In genomic region chr7:56499319-56499718, GRCm38 (mm10) we compare ENCODE assay signal across 21 mouse cellular contexts.
DNase-seq lines count a peak whose midpoint lies in the region; ATAC-seq and TF ChIP-seq lines count a peak whose summit lies in the region.
"Had no signal": no experiment of that assay in that cellular context is flagged by ENCODE, and none has a peak within 500 bp of the region (broad histone marks: within the 10 kb centered on the region; RNA-seq: fewer than 3 reads in every experiment).

No protein-coding gene starts in this region.

- H3K27ac ChIP-seq in limb, embryonic 13.5 days = no peak overlapping the region
- no peak overlapping the region for H3K27ac ChIP-seq in limb, embryonic 10.5 days
- no peak overlapping the region for H3K27ac ChIP-seq in neural tube, embryonic 14.5 days (ENCODE audit: low read depth, low read length)
- H3K27ac ChIP-seq in embryonic facial prominence, embryonic 14.5 days (replicated peaks; ENCODE audit: low read depth, low read length) = no peak overlapping the region
- no peak overlapping the region for H3K27ac ChIP-seq in limb, embryonic 14.5 days (replicated peaks; ENCODE audit: low read depth, low read length)
- H3K27ac ChIP-seq in forebrain, embryonic 13.5 days = no peak overlapping the region
- H3K27ac ChIP-seq: forebrain, embryonic 10.5 days; forebrain, embryonic 12.5 days had no signal

- no peaks in the 10 kb centered on the region for H3K4me1 ChIP-seq in limb, embryonic 13.5 days
- H3K4me1 ChIP-seq in limb, embryonic 10.5 days = no peaks in the 10 kb centered on the region
- H3K4me1 ChIP-seq in neural tube, embryonic 14.5 days (ENCODE audit: control insufficient read depth, insufficient read depth, low read length) = no peaks in the 10 kb centered on the region
- H3K4me1 ChIP-seq in embryonic facial prominence, embryonic 14.5 days (ENCODE audit: control insufficient read depth, insufficient read depth, low read length) = no peaks in the 10 kb centered on the region
- 0 out of 2 replicates have a peak, but pooled peaks cover 3% of the 10 kb centered on the region for H3K4me1 ChIP-seq in limb, embryonic 14.5 days (ENCODE audit: control insufficient read depth, insufficient read depth, low read length)
- H3K4me1 ChIP-seq in forebrain, embryonic 13.5 days = no peaks in the 10 kb centered on the region
- H3K4me1 ChIP-seq: forebrain, embryonic 10.5 days; forebrain, embryonic 12.5 days; forebrain, embryonic 15.5 days had no signal

- peak; percentile 77 for ATAC-seq in limb, embryonic 13.5 days (ENCODE audit: low FRiP score, low read depth)
- ATAC-seq in neural tube, embryonic 14.5 days (ENCODE audit: low read depth) = peak; percentile 44; the same call in 1 of the 2 replicates
- peak; percentile 66 for ATAC-seq in embryonic facial prominence, embryonic 14.5 days (ENCODE audit: low read depth)
- peak; percentile 43 for ATAC-seq in limb, embryonic 14.5 days (ENCODE audit: low FRiP score, low read depth)
- ATAC-seq in forebrain, embryonic 13.5 days = no peak

- H3K9me3 ChIP-seq in limb, embryonic 13.5 days = no peaks in the 10 kb centered on the region
- no peaks in the 10 kb centered on the region for H3K9me3 ChIP-seq in limb, embryonic 10.5 days (replicated peaks)
- H3K9me3 ChIP-seq in neural tube, embryonic 14.5 days (ENCODE audit: control insufficient read depth, low read length) = no peaks in the 10 kb centered on the region
- no peaks in the 10 kb centered on the region for H3K9me3 ChIP-seq in embryonic facial prominence, embryonic 14.5 days (ENCODE audit: control insufficient read depth, low read length)
- no peaks in the 10 kb centered on the region for H3K9me3 ChIP-seq in limb, embryonic 14.5 days (ENCODE audit: control insufficient read depth, low read length)
- H3K9me3 ChIP-seq in forebrain, embryonic 13.5 days (replicated peaks) = no peaks in the 10 kb centered on the region
- H3K9me3 ChIP-seq: embryonic facial prominence, embryonic 15.5 days; forebrain, embryonic 10.5 days; forebrain, embryonic 12.5 days; forebrain, embryonic 15.5 days had no signal

- DNase-seq in limb, embryonic 10.5 days (ENCODE audit: low spot score) = no peak
- no peak for DNase-seq in neural tube, embryonic 10.5 days (ENCODE audit: extremely low spot score, low spot score)
- DNase-seq in embryonic facial prominence, embryonic 14.5 days (ENCODE audit: low spot score) = peak; percentile 62
- peak; percentile 62 for DNase-seq in limb, embryonic 14.5 days (ENCODE audit: low spot score)
- DNase-seq: adrenal gland, adult 8-10 months; adrenal gland, postnatal 14 days; adrenal gland, postnatal 36 days; cerebellum, adult 11-12 months; cerebellum, adult 2 months; cerebellum, adult 9-10 months; cerebellum, postnatal 10 days; cerebellum, postnatal 25 days; forebrain, postnatal 0 days had no signal

- no peak overlapping the region for H3K9ac ChIP-seq in limb, embryonic 13.5 days
- no peak overlapping the region for H3K9ac ChIP-seq in neural tube, embryonic 14.5 days (replicated peaks; ENCODE audit: low read depth, low read length)
- no peak overlapping the region for H3K9ac ChIP-seq in embryonic facial prominence, embryonic 14.5 days (ENCODE audit: low read depth, low read length)
- no peak overlapping the region for H3K9ac ChIP-seq in limb, embryonic 14.5 days (ENCODE audit: low read depth, low read length, severe bottlenecking)
- no peak overlapping the region for H3K9ac ChIP-seq in forebrain, embryonic 13.5 days
- H3K9ac ChIP-seq: embryonic facial prominence, embryonic 15.5 days; forebrain, embryonic 12.5 days; forebrain, embryonic 15.5 days; forebrain, postnatal 0 days had no signal

- no peaks in the 10 kb centered on the region for H3K27me3 ChIP-seq in limb, embryonic 13.5 days
- H3K27me3 ChIP-seq in limb, embryonic 10.5 days (ENCODE audit: low read depth, poor library complexity, severe bottlenecking) = no peaks in the 10 kb centered on the region
- H3K27me3 ChIP-seq in neural tube, embryonic 14.5 days (ENCODE audit: control insufficient read depth, insufficient read depth, low read length) = no peaks in the 10 kb centered on the region
- H3K27me3 ChIP-seq in embryonic facial prominence, embryonic 14.5 days (replicated peaks; ENCODE audit: control insufficient read depth, insufficient read depth, low read length) = no peaks in the 10 kb centered on the region
- no peaks in the 10 kb centered on the region for H3K27me3 ChIP-seq in limb, embryonic 14.5 days (ENCODE audit: control insufficient read depth, insufficient read depth, low read length)
- H3K27me3 ChIP-seq in forebrain, embryonic 13.5 days = no peaks in the 10 kb centered on the region
- H3K27me3 ChIP-seq: embryonic facial prominence, embryonic 15.5 days; forebrain, embryonic 12.5 days; forebrain, embryonic 15.5 days had no signal

- no peak overlapping the region for H3K4me3 ChIP-seq in limb, embryonic 13.5 days
- H3K4me3 ChIP-seq in limb, embryonic 10.5 days = no peak overlapping the region
- no peak overlapping the region for H3K4me3 ChIP-seq in neural tube, embryonic 14.5 days (ENCODE audit: low read depth, low read length)
- H3K4me3 ChIP-seq in embryonic facial prominence, embryonic 14.5 days (ENCODE audit: low read depth, low read length) = no peak overlapping the region
- no peak overlapping the region for H3K4me3 ChIP-seq in limb, embryonic 14.5 days (replicated peaks; ENCODE audit: low read length)
- no peak overlapping the region for H3K4me3 ChIP-seq in forebrain, embryonic 13.5 days
- H3K4me3 ChIP-seq: embryonic facial prominence, embryonic 15.5 days; erythroblast, embryonic 14.5 days; forebrain, embryonic 10.5 days; forebrain, embryonic 12.5 days; forebrain, embryonic 15.5 days had no signal

- H3K4me2 ChIP-seq in limb, embryonic 13.5 days (replicated peaks) = no peak overlapping the region
- H3K4me2 ChIP-seq in neural tube, embryonic 14.5 days (ENCODE audit: low read depth, low read length) = no peak overlapping the region
- H3K4me2 ChIP-seq in embryonic facial prominence, embryonic 14.5 days (ENCODE audit: low read depth, low read length) = no peak overlapping the region
- no peak overlapping the region for H3K4me2 ChIP-seq in limb, embryonic 14.5 days (replicated peaks; ENCODE audit: low read depth, low read length, severe bottlenecking)
- no peak overlapping the region for H3K4me2 ChIP-seq in forebrain, embryonic 13.5 days
- H3K4me2 ChIP-seq: embryonic facial prominence, embryonic 15.5 days; forebrain, embryonic 12.5 days; forebrain, embryonic 15.5 days had no signal

- no peak for TF ChIP-seq POLR2A in limb, embryonic 14.5 days (IDR thresholded peaks at IDR 0.05; ENCODE audit: borderline replicate concordance, extremely low read depth, insufficient read depth, insufficient read length)

- WGBS in limb, embryonic 13.5 days = 29% methylated on average over 2 of the region's 2 CpGs
- 77% methylated on average over 2 of the region's 2 CpGs for WGBS in limb, embryonic 10.5 days
- WGBS in neural tube, embryonic 14.5 days = 53% methylated on average over 2 of the region's 2 CpGs
- 43% methylated on average over 2 of the region's 2 CpGs for WGBS in embryonic facial prominence, embryonic 14.5 days
- 32% methylated on average over 2 of the region's 2 CpGs for WGBS in limb, embryonic 14.5 days
- WGBS in forebrain, embryonic 13.5 days = 82% methylated on average over 2 of the region's 2 CpGs

- H3K36me3 ChIP-seq in limb, embryonic 13.5 days = no peaks in the 10 kb centered on the region
- no peaks in the 10 kb centered on the region for H3K36me3 ChIP-seq in limb, embryonic 10.5 days
- H3K36me3 ChIP-seq in neural tube, embryonic 14.5 days (ENCODE audit: control insufficient read depth, insufficient read depth, low read length) = no peaks in the 10 kb centered on the region
- no peaks in the 10 kb centered on the region for H3K36me3 ChIP-seq in embryonic facial prominence, embryonic 14.5 days (ENCODE audit: control insufficient read depth, insufficient read depth, low read length)
- no peaks in the 10 kb centered on the region for H3K36me3 ChIP-seq in limb, embryonic 14.5 days (ENCODE audit: control insufficient read depth, insufficient read depth, low read length)
- H3K36me3 ChIP-seq in forebrain, embryonic 13.5 days (ENCODE audit: poor library complexity, severe bottlenecking) = no peaks in the 10 kb centered on the region
- H3K36me3 ChIP-seq: embryonic facial prominence, embryonic 15.5 days; forebrain, embryonic 10.5 days; forebrain, embryonic 12.5 days; forebrain, embryonic 15.5 days had no signal

Comparison
In these comparisons a context has a peak if more than half of its experiments do, and no peak if none do; other contexts are left out.
1. DNase-seq: peak in embryonic facial prominence, embryonic 14.5 days (single experiment) and limb, embryonic 14.5 days (single experiment); none in limb, embryonic 10.5 days (single experiment) and neural tube, embryonic 10.5 days (single experiment).